Mouse (Mus musculus) CH12.LX (cell line): ENCODE results near the gene Acad11. TPM values are rescaled to one million over a fixed set of nuclear protein-coding genes. Genes with fewer than 3 reads are reported as not detected.

Experiments used
- DNase-seq: peaks from one replicate; pipeline ENCODE4 v3.0.0-alpha.2; 2013; ENCODE audit errors: extremely low read depth
- H3K27ac ChIP-seq: 2 replicates; pipeline ENCODE4 v1.5.1; 2012; ENCODE audit warnings: low read depth, mild to moderate bottlenecking, control low read depth, moderate library complexity; ENCODE audit not compliant: insufficient read depth
- H3K27me3 ChIP-seq: replicated peaks from 2 replicates; pipeline ENCODE3; 2012; ENCODE audit warnings: inconsistent platforms
- H3K36me3 ChIP-seq, 2 experiments: replicated peaks in 1 of 2; 2 replicates each; pipeline versions ENCODE3 to v1.6.1; 2012; ENCODE audit warnings: inconsistent platforms in 1 of 2, low read length in 1 of 2, mild to moderate bottlenecking in 1 of 2, mixed read lengths in 1 of 2, moderate library complexity in 1 of 2; ENCODE audit not compliant: control insufficient read depth in 1 of 2, insufficient read depth in 1 of 2
- H3K4me1 ChIP-seq, 2 experiments: 2 replicates each; pipeline ENCODE4 v1.6.1; 2012; ENCODE audit warnings: inconsistent platforms in 1 of 2, moderate library complexity in 1 of 2; ENCODE audit not compliant: insufficient read depth in 2 of 2, control insufficient read depth in 1 of 2
- H3K4me2 ChIP-seq: 2 replicates; pipeline ENCODE4 v1.6.1; 2012; ENCODE audit warnings: low read depth, mild to moderate bottlenecking, control low read depth; ENCODE audit not compliant: poor library complexity, insufficient read depth, severe bottlenecking
- H3K4me3 ChIP-seq, 3 experiments: fragments of 150-350 bp in 1 of 3; sonication (generic) in 1 of 3; replicated peaks in 1 of 3; 2 replicates each; pipeline versions ENCODE3 to v1.5.1; 2011 to 2012; ENCODE audit warnings: low read depth in 2 of 3, low read length in 2 of 3, mild to moderate bottlenecking in 2 of 3, moderate library complexity in 2 of 3, control low read depth in 1 of 3, improper control_type of control experiment in 1 of 3, inconsistent platforms in 1 of 3, mixed read lengths in 1 of 3; ENCODE audit not compliant: poor library complexity in 1 of 3
- H3K79me2 ChIP-seq: replicated peaks from 2 replicates; pipeline ENCODE4 v1.6.1; 2012; ENCODE audit warnings: mild to moderate bottlenecking, moderate library complexity; ENCODE audit not compliant: control insufficient read depth, poor library complexity, insufficient read depth, severe bottlenecking; ENCODE audit errors: extremely low read depth
- H3K9ac ChIP-seq: 2 replicates; pipeline ENCODE4 v1.6.1; 2012; ENCODE audit warnings: low read depth, mild to moderate bottlenecking, control low read depth, moderate library complexity; ENCODE audit not compliant: insufficient read depth
- H3K9me3 ChIP-seq: replicated peaks from 2 replicates; pipeline ENCODE3; 2012; ENCODE audit warnings: low read length, inconsistent platforms, mixed read lengths
- CHD2 ChIP-seq: IDR thresholded peaks from 2 replicates; pipeline ENCODE4 v1.6.1; 2011; ENCODE audit warnings: low read length, improper control_type of control experiment
- E2F4 ChIP-seq: IDR thresholded peaks from 2 replicates; pipeline ENCODE4 v1.6.1; 2011; ENCODE audit warnings: low read depth, low read length, improper control_type of control experiment; ENCODE audit not compliant: insufficient replicate concordance
- EP300 ChIP-seq: IDR thresholded peaks from 2 replicates; pipeline ENCODE4 v1.6.1; 2011; ENCODE audit warnings: low read length, improper control_type of control experiment
- IRF4 ChIP-seq: IDR thresholded peaks from 2 replicates; pipeline ENCODE4 v1.6.1; 2014; ENCODE audit warnings: low read depth, mild to moderate bottlenecking, inconsistent platforms, low read length, improper control_type of control experiment
- JUN ChIP-seq: IDR thresholded peaks from 2 replicates; pipeline ENCODE4 v1.6.1; 2011; ENCODE audit warnings: low read depth, mild to moderate bottlenecking, low read length, improper control_type of control experiment, moderate library complexity; ENCODE audit not compliant: insufficient read depth
- KAT2A ChIP-seq: IDR thresholded peaks from 2 replicates; pipeline ENCODE4 v1.6.1; 2012; ENCODE audit warnings: low read length, improper control_type of control experiment, inconsistent platforms; ENCODE audit not compliant: insufficient replicate concordance
- MAZ ChIP-seq: IDR thresholded peaks from 2 replicates; pipeline ENCODE4 v1.6.1; 2012; ENCODE audit warnings: low read depth, mild to moderate bottlenecking, inconsistent platforms, low read length, improper control_type of control experiment, moderate library complexity
- MYC ChIP-seq: IDR thresholded peaks from 2 replicates; pipeline ENCODE4 v1.6.1; 2011; ENCODE audit warnings: low read depth, mild to moderate bottlenecking, improper control_type of control experiment, low read length
- NRF1 ChIP-seq: IDR thresholded peaks from 2 replicates; pipeline ENCODE4 v1.6.1; 2014; ENCODE audit warnings: low read depth, mild to moderate bottlenecking, inconsistent platforms, low read length, improper control_type of control experiment, moderate library complexity
- PAX5 ChIP-seq: IDR thresholded peaks from 2 replicates; pipeline ENCODE4 v1.6.1; 2012; ENCODE audit warnings: low read length, inconsistent platforms, mixed read lengths
- POLR2AphosphoS2 ChIP-seq: IDR thresholded peaks from 2 replicates; pipeline ENCODE4 v1.6.1; 2011; ENCODE audit warnings: low read depth, low read length, improper control_type of control experiment
- SMC3 ChIP-seq: IDR thresholded peaks from 2 replicates; pipeline ENCODE4 v1.6.1; 2011; ENCODE audit warnings: low read depth, low read length, improper control_type of control experiment
- UBTF ChIP-seq: IDR thresholded peaks from 2 replicates; pipeline ENCODE4 v1.6.1; 2012; ENCODE audit warnings: low read depth, mild to moderate bottlenecking, inconsistent platforms, low read length, improper control_type of control experiment, moderate library complexity
- USF1 ChIP-seq: IDR thresholded peaks from 2 replicates; pipeline ENCODE4 v1.6.1; 2014; ENCODE audit warnings: low read depth, mild to moderate bottlenecking, inconsistent platforms, low read length, improper control_type of control experiment
- dilution Hi-C: fragments of 300-500 bp; cut with MboI; formaldehyde crosslinking; loops from 2 replicates; pipeline ENCODE4 v1.14.3; 2020; ENCODE audit warnings: low sequenced_read_pairs; ENCODE audit not compliant: extremely low pct_unique_long_range_greater_than_20kb, extremely low pct_ligation_motif_present
- in situ Hi-C: fragments of 300-500 bp; cut with MboI; formaldehyde crosslinking; loops from 3 replicates; pipeline ENCODE4 v1.14.3; 2019; ENCODE audit warnings: low sequenced_read_pairs, low pct_ligation_motif_present, low pct_unique_long_range_greater_than_20kb, mixed read lengths
- polyA plus RNA-seq: library from polyadenylated mRNA; unstranded; fragments of >175 nt; gene quantifications from 2 replicates; pipeline ENCODE4 v1.2.1, GENCODE M21; 2012; ENCODE audit warnings: low read depth; ENCODE audit not compliant: insufficient read length
- total RNA-seq, 2 experiments: library from RNA; depleted of rRNA; stranded (reverse); fragments of 300-350 nt in 1 of 2; fragments of >200 nt in 1 of 2; gene quantifications; 2 replicates each; pipeline ENCODE4 v1.2.3; 2012 to 2014

The Acad11 gene
- total and polyA plus RNA-seq, 3 experiments, result 8.3 to 12.1 (median 10.0) TPM

GRCm38 (mm10) chr9:104039031-104039695 is 24.0 kb upstream of the Acad11 start:
- H3K9ac ChIP-seq, result no peak overlapping the region
- H3K9me3 ChIP-seq, result no peaks in the 10 kb centered on the region
- H3K4me1 ChIP-seq, result 0 out of 4 replicates have a peak, but pooled peaks cover 0 to 3% of the 10 kb centered on the region in 2 experiments
- H3K27ac ChIP-seq, result no peak overlapping the region
- no peak for DNase-seq
- peaks cover 0 to 6% of the 10 kb centered on the region in 2 experiments for H3K36me3 ChIP-seq
- no peak overlapping the region for H3K4me3 ChIP-seq
- TF ChIP-seq MYC (no peak), NRF1 (no peak), EP300 (no peak), POLR2AphosphoS2 (no peak), UBTF (no peak), IRF4 (no peak), JUN (no peak), USF1 (no peak), CHD2 (no peak), KAT2A (no peak)
- no peaks in the 10 kb centered on the region for H3K27me3 ChIP-seq
- dilution Hi-C loops (no loop called here), in situ Hi-C loops (no loop called here)
- no peaks in the 10 kb centered on the region for H3K79me2 ChIP-seq
- H3K4me2 ChIP-seq, result no peak overlapping the region

- H3K9me3 ChIP-seq, result no peaks in the 10 kb centered on the region
- in situ Hi-C loops, result no loop called here
These were observed 23.4 kb upstream of the Acad11 start for GRCm38 (mm10) chr9:104039742-104040141.

GRCm38 (mm10) chr9:104040362-104040761 is 22.8 kb upstream of the Acad11 start, which contains the start of gene Gm28305:
Gene Gm28305 (plus strand): TSS chr9:104040662.
- H3K27ac ChIP-seq, result no peak within 1 kb of the TSS
- H3K4me1 ChIP-seq, result no peaks in the 10 kb centered on the region
- no peak for DNase-seq
- H3K36me3 ChIP-seq, result peaks cover 0 to 7% of the 10 kb centered on the region in 2 experiments
- in situ Hi-C loops, result no loop called here
- no peak within 1 kb of the TSS for H3K4me3 ChIP-seq
- TF ChIP-seq JUN (no peak), SMC3 (no peak)
- H3K27me3 ChIP-seq, result no peaks in the 10 kb centered on the region
- no peak within 1 kb of the TSS for H3K9ac ChIP-seq
- H3K9me3 ChIP-seq, result no peaks in the 10 kb centered on the region
- no peaks in the 10 kb centered on the region for H3K79me2 ChIP-seq
- dilution Hi-C loops, result no loop called here
- H3K4me2 ChIP-seq, result no peak within 1 kb of the TSS

More at GRCm38 (mm10) chr9:104039742-104040141, 23.4 kb upstream of the Acad11 start:
- dilution Hi-C loops, result no loop called here
- H3K4me1 ChIP-seq, result 0 out of 4 replicates have a peak, but pooled peaks cover 0 to 3% of the 10 kb centered on the region in 2 experiments
- H3K27me3 ChIP-seq, result no peaks in the 10 kb centered on the region
- TF ChIP-seq PAX5 (no peak), MAZ (no peak), NRF1 (no peak), E2F4 (no peak), KAT2A (no peak)
- no peak overlapping the region for H3K4me3 ChIP-seq
- H3K27ac ChIP-seq, result no peak overlapping the region
- no peak overlapping the region for H3K9ac ChIP-seq
- H3K79me2 ChIP-seq, result no peaks in the 10 kb centered on the region
- no peak for DNase-seq
- H3K4me2 ChIP-seq, result no peak overlapping the region
- peaks cover 0 to 6% of the 10 kb centered on the region in 2 experiments for H3K36me3 ChIP-seq
